Mouse (Mus musculus): Measurements from ENCODE around the gene Slc22a14. TPM values are rescaled to one million over a fixed set of nuclear protein-coding genes. Genes with fewer than 3 reads are reported as not detected.
"Not testable (repeated sequence)": the region's sequence is repeated elsewhere in the genome, so short reads cannot be mapped to it uniquely, and the experiment has no call there.

The Slc22a14 gene
- total RNA-seq, 2 experiments from 2014 or later = not detected

DNA sequence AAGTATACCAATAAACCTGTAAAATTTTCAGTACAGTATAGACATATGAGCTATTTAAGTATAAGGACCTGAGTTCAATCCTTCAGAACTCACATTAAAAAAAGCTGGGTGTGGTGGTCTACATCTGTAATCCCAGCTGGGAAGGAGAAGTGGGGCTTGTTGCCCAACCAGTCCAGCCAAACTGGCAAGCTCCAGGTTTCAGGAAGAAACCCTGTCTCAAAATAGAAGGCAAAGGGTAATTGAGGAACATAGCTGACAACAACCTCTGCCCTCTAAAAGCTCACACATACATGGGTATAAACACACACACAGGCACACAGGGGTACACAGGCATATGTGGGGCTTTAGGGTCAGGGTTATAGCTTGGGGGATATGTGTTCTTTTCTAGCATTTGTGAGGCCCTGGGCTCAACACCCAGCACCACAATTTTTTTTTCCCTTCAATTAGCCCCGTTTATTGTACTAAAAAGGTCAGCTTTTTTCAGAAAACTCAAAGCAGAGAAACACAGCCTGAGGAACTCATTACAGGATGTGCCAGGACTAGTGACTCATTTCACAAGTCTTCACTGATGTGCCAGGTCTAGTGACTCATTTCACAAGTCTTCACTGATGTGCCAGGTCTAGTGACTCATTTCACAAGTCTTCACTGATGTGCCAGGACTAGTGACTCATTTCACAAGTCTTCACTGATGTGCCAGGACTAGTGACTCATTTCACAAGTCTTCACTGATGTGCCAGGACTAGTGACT, 99.8 kb downstream of the Slc22a14 start:
- not testable (repeated sequence) for DNase-seq (ENCODE audit: low spot score in 2 of 2)

DNA sequence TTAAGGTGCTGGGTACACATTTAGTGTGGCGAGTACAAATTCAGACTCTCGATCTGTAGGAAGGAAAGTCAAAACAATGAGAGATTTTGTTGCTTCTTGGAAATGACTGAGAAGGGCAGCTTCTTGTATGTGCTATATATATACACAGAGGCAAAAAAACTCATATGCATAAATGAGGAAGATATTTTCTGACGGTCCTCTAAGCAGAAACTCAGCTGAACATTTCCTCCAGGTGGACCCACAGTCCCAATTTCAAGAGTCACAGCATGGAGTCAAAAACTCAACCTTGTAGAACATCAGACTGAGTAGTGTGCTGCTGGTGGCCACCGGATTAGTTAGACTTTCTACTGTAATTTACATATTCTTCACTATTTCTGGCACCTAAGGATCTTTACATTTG, 102.3 kb downstream of the Slc22a14 start:
- no peak for DNase-seq (ENCODE audit: low spot score in 2 of 2)

DNA sequence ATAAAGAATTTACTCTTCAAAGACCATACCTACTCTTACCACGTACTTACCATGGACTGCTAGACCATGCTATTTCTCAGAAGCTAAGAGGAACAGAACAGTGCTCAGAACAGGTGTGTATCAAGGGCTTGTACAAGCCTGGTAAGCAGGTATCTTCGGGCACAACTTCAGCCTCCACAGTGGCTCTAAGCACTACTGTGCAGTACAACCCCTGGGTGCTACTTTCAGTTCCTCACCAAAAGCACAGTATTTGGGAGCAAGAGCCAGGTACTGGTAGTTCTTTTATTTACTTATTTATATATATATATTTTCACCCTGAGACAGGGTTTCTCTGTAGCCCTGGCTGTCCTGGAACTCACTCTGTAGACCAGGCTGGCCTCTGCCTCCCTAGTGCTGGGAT, 104.5 kb downstream of the Slc22a14 start:
- DNase-seq (ENCODE audit: low spot score in 2 of 2) = no peak

DNA sequence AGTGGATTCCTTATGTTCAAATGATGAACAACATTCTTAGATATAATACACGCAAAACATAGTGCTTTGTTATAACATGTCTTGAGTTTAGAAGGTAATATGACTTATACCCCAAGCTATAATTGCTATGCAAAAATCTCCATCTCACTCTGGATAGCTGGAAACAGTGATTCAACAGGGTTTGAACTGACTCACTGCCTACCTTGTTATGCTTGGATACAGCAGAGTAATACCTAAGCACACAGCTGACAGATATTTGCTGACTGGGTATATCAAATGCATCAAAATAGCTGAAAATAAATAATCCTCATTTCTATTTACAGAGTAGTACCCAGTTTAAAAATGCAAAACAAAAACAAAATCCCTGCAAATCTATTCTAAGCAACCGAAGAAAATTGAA, 106.6 kb downstream of the Slc22a14 start:
- no peak for DNase-seq (ENCODE audit: low spot score in 2 of 2)

DNA sequence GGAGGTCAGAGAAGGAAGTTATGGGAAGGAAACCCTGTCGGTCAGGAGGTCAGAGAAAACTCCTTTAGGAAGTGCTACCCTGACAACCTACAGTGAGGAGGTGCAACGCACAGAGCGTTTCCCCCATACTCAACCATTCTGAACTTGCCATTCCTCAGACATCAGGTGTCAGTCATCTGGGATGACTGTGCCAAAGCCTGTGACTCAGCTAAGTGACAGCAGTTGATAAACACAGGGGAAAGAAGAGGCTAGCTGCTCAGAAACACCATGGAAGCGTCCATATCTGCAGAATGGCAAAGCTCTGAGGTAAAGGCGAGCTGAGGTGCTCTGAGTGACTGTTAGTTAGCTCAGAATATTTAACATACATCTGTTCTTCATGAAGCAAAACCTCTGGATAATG, 107.2 kb downstream of the Slc22a14 start:
- no peak for DNase-seq (ENCODE audit: low spot score in 2 of 2)

DNA sequence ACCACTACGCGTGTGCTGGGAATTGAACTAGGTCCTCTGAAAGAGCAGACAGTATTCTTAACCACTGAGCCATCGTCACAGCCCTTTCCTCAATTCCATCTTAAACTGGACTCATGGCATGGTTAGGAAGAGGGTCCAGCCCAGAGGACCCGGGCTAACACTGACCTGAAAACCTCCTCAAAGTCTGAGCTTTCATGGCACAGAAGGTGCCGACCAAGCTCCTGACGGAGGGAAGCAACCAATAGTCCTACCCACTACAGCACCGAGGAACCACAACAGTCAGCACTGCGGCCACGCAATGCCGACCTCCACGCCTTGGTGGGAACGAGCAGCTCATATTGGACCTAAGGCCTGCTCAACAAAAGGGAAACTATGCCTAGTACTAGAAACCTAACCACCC, 109.2 kb downstream of the Slc22a14 start:
- DNase-seq (ENCODE audit: low spot score in 2 of 2) = no peak

DNA sequence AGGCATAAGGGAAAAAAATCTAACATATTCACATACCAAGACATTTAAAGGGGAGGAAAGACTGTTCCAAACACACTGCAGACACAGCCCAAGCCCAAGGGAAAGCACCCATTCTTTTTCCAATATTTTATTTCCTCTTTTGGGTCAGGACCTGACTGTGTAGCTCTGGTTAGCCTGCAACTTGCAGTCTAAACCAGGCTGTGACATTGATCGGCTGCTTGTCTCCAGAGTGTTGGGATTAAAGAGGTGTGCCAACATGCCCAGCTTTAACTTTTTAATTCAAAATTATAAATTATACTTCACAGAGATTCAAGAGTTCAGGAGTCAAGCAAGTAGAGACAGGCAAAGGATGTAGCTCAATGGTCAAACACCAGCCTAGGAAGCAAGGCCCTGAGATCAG, 110.3 kb downstream of the Slc22a14 start:
- DNase-seq (ENCODE audit: low spot score in 2 of 2) = no peak

DNA sequence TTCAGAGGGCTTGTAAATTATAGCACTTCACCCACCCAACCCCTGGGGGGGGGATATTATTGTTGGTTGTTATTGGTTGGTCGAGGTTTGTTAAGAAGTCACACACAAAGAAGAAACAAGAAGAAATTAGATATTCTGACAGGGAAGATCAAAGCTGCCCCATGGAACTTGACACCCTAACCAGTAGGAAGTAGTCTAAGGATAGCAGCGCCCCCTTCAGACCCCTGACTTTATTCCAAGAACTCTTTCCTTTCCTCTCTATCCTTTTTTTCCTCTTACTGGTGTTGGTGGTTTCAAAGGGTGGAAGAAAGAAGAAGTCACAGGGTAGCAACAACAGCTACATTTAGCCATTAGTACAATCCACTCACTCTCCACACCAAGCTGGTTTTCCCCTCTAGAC, 111.2 kb downstream of the Slc22a14 start:
- no peak for DNase-seq (ENCODE audit: low spot score in 2 of 2)

DNA sequence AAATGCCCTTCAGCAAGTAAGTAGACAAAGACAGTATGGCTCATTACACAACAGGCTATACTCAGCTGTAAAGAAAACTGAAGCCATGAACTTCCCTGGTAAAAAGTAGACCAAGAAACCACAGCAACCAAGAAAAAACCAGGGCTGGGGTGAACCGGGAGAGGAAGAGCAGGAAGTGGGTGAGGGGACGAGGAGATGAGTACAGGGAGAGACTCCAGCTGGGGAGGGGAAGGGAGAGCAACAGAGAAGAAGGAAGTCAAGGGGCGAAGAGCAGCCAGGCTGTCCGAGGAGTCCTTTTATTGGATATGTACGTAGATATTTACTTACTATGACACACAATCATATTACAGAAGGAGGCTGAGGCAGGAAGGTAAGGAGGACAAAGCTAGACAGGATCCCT, 117.4 kb downstream of the Slc22a14 start:
- no peak for DNase-seq (ENCODE audit: low spot score in 2 of 2)

DNA sequence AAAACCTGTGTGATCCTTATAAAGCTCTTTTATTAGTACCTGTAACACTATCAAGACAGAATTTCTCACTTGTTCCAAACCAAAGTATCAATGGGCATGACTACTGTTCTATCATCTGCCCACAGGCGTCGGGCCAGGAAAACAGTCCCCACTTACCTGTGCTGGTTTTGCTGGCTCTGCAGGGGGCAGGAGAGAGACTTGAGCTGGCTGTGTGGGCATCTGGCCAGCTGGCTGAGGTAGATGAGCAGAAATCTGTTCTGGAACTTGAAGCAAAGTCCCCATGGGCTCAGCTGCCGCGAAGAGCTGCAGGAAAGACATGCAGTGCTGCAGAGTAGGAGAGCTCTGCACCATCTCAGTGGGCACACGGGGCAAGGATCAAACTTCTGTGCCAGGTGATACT, 118.5 kb downstream of the Slc22a14 start:
- no peak for DNase-seq (ENCODE audit: low spot score in 2 of 2)

DNA sequence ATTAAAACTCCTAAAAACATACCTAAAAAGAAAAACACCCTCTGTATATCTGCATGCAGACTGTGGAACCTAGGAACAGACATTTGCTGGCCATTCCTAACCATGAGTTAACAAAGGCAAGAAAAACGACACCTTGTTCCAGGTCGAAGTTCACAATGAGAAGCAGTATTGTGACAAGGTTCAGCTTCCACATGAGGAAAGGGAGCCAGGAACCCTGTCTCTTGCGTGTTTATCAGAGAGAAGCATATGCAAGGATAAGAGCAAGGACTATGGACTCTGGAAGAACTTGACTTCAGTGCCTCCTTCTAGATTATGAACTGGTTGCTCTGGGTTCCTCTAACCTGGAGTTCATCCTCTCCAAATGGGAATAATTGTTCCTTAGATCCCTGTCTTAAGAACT, 121.4 kb downstream of the Slc22a14 start:
- DNase-seq (ENCODE audit: low spot score in 2 of 2) = no peak

DNA sequence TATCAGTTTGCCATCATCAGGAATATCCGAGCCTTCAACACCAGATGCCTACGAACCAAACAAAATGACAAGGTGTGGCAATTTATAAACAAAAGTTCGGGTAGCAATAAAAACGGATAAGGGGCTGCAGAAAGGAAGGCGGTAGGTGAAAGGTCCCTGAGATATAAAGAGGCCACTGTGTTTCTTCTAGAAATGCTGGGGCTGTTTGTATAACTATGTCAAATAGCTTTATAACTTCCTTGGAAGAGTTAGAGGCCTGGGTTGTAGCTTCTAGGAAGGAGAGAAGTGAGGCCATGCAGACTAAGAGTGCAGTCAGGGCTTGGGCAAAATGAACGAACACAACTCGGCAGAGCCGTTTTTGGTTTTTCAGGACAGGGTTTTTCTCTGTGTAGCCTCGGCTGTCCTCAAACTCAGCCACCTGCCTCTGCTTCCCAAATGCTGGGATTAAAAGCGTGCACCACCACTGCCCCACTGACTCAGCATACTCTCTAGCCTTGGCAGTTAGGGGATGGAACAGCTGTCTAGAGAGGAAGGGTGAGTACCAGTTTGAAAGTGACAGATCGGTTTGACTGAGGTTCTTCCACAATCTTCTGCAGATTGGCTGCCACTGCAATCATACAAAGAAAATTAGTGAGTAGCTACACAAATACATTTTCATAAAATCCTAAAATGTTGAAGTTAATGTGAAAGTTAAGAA, 124.0 kb downstream of the Slc22a14 start:
- no peak for DNase-seq (ENCODE audit: low spot score in 2 of 2)

DNA sequence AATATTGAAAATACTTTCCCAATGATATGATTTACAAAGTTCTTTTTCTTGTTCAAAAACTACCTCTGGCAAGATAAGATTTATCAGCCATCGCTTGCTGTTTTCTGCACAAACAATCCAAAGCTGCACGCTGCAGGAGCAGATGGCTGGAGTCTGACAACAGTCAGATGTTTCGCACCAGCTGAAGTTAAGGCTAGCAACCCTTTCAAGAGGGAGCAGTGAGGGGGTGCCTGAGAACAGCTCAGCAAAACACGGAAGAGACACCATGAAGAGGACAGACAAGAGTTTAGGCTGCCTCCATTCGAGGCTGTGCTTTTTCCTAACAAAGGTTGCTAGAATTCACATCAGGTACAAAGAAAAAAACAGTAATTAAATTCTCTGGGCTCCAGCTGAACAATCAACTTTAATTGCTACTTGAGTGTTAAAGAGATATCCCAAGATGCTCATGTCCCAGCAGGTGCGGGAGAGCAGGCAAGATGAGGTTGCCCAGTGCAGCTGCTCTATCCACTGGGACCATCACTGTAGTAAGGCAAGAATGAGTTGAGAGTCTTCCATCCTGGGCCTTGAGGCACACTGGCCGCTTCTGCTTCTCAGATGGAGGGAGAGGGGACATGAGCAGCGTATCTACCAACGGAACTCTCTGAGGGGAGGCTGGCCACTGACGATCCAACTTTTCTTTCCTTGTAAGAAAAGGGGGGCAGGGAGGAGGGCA, 124.9 kb downstream of the Slc22a14 start:
- no peak for DNase-seq (ENCODE audit: low spot score in 2 of 2)

DNA sequence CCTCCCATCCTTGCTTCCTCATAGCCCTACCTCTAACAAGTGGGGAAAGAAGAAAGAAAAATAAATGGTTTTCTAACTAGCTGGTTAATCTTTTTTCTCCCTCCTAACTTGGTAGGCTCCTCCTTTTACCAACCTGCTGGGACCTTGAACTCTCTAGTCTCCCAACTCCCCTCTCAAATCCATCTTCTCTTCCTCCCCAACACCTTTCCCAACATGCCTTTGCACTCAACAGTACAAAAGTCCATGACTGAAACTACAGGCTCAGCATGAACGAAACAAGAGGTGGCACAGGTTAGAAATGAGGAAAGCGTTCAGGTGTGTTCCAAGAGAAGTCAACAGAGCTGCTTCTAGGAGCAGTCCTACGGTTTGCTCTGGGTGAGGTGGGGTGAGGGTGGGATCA, 126.1 kb downstream of the Slc22a14 start:
- no peak for DNase-seq (ENCODE audit: low spot score in 2 of 2)

DNA sequence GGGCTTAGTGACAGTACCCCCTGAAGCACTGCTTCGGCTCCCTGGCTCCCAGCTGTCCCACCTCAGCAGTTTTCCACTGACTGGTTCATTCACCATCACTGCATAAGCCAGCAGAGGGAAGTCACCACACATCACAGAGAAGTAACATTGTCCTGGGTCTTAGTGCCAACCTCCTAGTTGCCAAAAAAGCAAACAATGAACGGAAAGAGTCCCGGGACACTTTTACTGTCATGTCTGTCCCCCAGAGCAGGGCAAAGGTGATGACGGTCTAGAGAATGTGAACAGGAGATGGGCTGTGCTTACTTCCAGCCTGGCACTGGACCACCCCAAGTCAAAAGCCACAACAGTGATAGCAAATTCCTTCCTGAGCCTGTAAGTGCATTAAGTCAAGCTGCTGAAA, 126.6 kb downstream of the Slc22a14 start:
- no peak for DNase-seq (ENCODE audit: low spot score in 2 of 2)

DNA sequence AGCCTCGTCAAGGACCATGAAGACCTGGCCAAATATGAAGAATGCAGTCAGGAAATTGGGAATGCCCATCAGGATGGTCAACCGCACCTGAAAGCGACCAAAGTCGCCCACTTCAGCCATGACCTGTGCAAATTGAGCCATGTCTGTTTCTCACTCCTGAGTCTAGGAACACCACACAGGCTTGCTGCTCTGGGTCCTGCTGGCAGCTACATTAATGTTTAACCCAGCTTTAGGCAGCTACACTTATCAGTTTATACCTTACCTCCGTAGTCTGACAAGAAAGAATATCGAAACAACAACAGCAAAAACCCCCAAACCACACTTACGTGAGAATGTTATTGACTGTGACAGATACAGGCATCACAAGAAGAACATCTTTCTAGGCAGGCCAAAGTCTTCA, 133.8 kb downstream of the Slc22a14 start:
- DNase-seq (ENCODE audit: low spot score in 2 of 2) = no peak

DNA sequence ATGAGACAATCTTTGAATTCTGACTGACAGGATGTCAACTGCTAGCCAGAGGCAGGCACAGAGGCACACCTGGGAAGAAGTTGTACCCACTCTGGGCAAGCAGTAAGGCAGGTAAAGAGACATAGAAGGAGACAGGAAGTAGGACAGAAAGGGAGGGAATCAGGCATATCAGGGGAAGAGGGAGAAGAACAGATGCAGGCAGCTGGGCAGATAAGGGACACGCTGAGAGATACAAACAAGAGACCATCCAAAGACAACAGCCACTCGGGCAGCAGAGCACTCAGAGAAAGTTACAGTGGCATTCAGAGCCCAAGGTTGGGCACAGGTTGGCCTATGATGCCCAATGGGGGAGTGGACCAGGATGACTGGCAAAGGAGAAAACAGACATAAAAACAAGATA, 134.5 kb downstream of the Slc22a14 start:
- no peak for DNase-seq (ENCODE audit: low spot score in 2 of 2)

DNA sequence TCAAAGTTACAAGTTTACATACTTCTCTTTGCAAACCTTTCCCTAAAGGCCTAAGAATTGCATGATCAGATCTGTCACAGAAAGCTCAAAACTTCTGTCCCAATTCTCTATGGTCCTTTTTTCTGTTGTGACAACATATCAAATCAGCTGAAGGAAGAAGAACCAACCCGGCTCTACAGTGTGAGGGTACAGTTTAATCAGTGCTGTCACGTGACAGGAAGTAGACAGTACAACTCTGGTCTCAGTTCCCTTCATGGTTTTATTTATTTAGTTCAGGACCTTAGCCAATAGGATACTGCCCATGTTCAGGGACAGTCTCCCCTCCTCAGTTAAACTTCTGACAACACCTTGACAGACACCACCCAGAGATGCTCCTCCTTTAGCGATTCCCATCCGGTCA, 145.1 kb downstream of the Slc22a14 start:
- no peak for DNase-seq (ENCODE audit: low spot score in 2 of 2)

DNA sequence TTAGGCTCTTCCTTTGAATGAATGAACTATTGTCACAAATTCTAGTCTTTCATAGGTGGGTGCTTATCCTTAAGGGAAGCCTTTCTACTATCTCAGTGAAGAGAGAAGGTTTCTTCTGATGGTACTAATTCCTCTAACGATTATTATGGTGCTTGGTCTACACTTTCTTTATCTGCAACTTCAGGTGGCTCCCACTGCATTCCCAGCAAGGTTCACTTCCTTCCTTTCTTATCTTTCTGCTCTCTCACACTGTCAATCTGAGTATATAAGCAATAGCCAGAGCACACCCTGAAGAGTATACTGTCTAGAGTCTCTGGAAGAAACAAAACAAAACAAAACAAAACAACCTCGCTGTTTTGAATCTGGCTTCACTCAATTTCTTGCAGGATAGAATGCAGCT, 145.7 kb downstream of the Slc22a14 start:
- no peak for DNase-seq (ENCODE audit: low spot score in 2 of 2)

DNA sequence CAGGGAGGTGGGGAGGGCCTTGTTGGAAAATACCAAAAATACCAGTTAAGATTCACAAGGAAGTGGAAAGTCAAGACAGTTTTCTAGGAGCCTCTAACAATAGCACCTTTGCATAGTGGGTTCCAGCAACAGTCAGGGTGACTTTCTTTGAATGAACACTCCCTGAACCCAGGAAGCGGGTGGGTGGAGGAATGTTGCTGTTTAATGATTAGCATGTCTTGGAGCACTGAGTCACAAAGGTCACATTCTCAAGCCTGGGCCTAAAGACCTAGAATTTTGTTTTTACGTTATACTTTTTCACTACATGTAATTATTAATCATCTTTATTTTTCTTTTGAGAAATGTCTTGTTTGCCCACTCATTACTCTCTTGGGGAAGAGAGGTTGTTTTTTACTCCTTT, 150.0 kb downstream of the Slc22a14 start:
- not testable (repeated sequence) for DNase-seq (ENCODE audit: low spot score in 2 of 2)

DNA sequence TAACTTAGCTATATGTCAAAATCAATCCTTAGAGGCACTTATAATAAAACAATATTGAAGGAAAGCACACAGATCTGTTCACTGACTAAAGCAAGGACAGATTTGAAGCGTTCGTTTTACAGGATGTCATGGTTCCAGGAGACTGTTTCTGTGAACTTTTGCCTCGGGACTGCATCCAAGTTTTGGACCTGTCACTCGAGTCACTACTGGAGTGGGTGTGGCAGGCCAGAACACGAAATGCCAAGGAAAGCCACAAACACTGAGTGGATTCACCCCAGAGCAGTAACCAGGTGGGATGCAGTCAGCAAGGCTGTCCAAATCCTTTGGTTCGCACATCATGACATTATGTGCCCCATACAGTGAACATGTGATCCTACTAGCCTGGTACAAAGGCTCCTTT, 150.8 kb downstream of the Slc22a14 start:
- no peak for DNase-seq (ENCODE audit: low spot score in 2 of 2)

DNA sequence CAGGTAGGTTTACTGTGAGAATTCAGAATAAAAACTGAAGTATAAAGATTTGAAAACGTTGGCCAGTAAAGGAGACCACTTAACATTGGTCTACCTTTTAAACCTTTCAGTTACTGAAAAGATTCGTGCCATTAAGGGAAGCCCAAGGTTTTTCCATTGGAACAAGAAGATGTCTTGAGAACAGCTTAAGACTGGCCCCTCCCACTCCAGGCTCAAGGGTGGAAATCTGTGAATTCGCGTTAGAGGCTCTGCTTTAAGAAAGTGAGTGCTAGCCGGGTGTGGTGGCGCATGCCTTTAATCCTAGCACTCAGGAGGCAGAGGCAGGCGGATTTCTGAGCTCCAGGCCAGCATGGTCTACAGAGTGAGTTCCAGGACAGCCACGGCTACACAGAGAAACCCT, 152.4 kb downstream of the Slc22a14 start:
- no peak for DNase-seq (ENCODE audit: low spot score in 2 of 2)

All from adrenal gland, adult 18-20 months (tissue).